Mouse (Mus musculus): Measurements from ENCODE around the gene Lrrc75b.

DNA sequence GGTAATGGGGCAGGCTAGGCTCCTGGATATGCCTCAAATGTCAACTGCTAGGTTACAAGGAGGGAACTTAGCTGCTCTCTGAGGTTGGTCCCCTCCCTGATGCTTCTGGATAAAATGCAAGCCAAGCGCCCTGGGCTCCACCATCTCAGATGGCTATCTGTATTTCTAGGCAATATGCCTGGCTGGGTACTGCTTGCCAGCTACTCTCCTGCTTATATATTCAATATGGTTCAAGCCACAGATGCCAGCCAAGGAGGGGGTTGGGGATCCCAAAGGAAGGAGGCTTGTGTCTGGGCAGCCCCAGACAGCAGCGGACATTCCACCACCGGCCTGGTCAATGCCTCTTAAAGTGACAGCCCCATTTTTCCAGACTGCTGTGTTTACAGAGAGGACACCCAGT, 1.6 kb downstream of the Lrrc75b start:
- TF ChIP-seq GATA1 (IDR thresholded peaks at IDR 0.05; ENCODE audit: low read length) (no peak), TAL1 (IDR thresholded peaks at IDR 0.05; ENCODE audit: low read length) (no peak)

All from erythroblast, embryonic 14.5 days (primary cell).